Mouse (Mus musculus): ENCODE data around the gene Rbm20. TPM values are rescaled to one million over a fixed set of nuclear protein-coding genes. Genes with fewer than 3 reads are reported as not detected.

Gene Rbm20
- total and polyA plus RNA-seq, 2 experiments from 2014 or later = 1.4 to 3.4 TPM

GRCm38 (mm10) chr19:53660722-53661420, 16.2 kb upstream of the Rbm20 start:
- Histone ChIP-seq H3K4me2 (ENCODE audit: low read depth) (no peak overlapping the region), H3K36me3 (ENCODE audit: insufficient read depth) (no peaks in the 10 kb centered on the region), H3K9ac (no peak overlapping the region), H3K9me3 (ENCODE audit: low read length) (no peaks in the 10 kb centered on the region), H3K4me3 (ENCODE audit: low read depth, low read length) (no peak overlapping the region), H3K27ac (ENCODE audit: low read depth, low read length) (no peak overlapping the region), H3K4me1 (ENCODE audit: insufficient read depth) (no peaks in the 10 kb centered on the region), H3K27me3 (ENCODE audit: insufficient read depth, low read length) (no peaks in the 10 kb centered on the region)
- DNase-seq (no peak), ATAC-seq (no peak)
- no peak for TF ChIP-seq CTCF (IDR thresholded peaks at IDR 0.05; ENCODE audit: low read depth)
- WGBS = 89% methylated on average over 9 of the region's 9 CpGs

GRCm38 (mm10) chr19:53661938-53662722, 15.0 kb upstream of the Rbm20 start:
- ATAC-seq = no peak

GRCm38 (mm10) chr19:53664831-53665230, 12.3 kb upstream of the Rbm20 start:
- no peak for ATAC-seq
- Histone ChIP-seq H3K4me1 (ENCODE audit: insufficient read depth) (no peaks in the 10 kb centered on the region), H3K9me3 (ENCODE audit: low read length) (no peaks in the 10 kb centered on the region), H3K27ac (ENCODE audit: low read depth, low read length) (no peak overlapping the region), H3K4me3 (ENCODE audit: low read depth, low read length) (no peak overlapping the region), H3K4me2 (ENCODE audit: low read depth) (no peak overlapping the region), H3K27me3 (ENCODE audit: insufficient read depth, low read length) (no peaks in the 10 kb centered on the region), H3K9ac (no peak overlapping the region), H3K36me3 (ENCODE audit: insufficient read depth) (no peaks in the 10 kb centered on the region)
- no peak for DNase-seq
- TF ChIP-seq CTCF (IDR thresholded peaks at IDR 0.05; ENCODE audit: low read depth) = no peak
- 96% methylated on average over 9 of the region's 9 CpGs for WGBS

More at GRCm38 (mm10) chr19:53661938-53662722, 15.0 kb upstream of the Rbm20 start:
- no peaks in the 10 kb centered on the region for H3K9me3 ChIP-seq (ENCODE audit: low read length)
- DNase-seq = no peak
- no peaks in the 10 kb centered on the region for H3K27me3 ChIP-seq (ENCODE audit: insufficient read depth, low read length)
- WGBS = 40% methylated on average over 14 of the region's 14 CpGs
- no peak overlapping the region for H3K27ac ChIP-seq (ENCODE audit: low read depth, low read length)
- H3K4me3 ChIP-seq (ENCODE audit: low read depth, low read length) = no peak overlapping the region
- H3K4me2 ChIP-seq (ENCODE audit: low read depth) = no peak overlapping the region
- no peaks in the 10 kb centered on the region for H3K36me3 ChIP-seq (ENCODE audit: insufficient read depth)
- H3K9ac ChIP-seq = no peak overlapping the region
- TF ChIP-seq CTCF (IDR thresholded peaks at IDR 0.05; ENCODE audit: low read depth) = no peak
- H3K4me1 ChIP-seq (ENCODE audit: insufficient read depth) = no peaks in the 10 kb centered on the region

GRCm38 (mm10) chr19:53665391-53665790, 11.7 kb upstream of the Rbm20 start:
- no peak overlapping the region for H3K4me2 ChIP-seq (ENCODE audit: low read depth)
- ATAC-seq (no peak), DNase-seq (no peak)
- H3K27me3 ChIP-seq (ENCODE audit: insufficient read depth, low read length) = no peaks in the 10 kb centered on the region
- WGBS = 86% methylated on average over 4 of the region's 4 CpGs
- no peaks in the 10 kb centered on the region for H3K36me3 ChIP-seq (ENCODE audit: insufficient read depth)
- H3K9ac ChIP-seq = no peak overlapping the region
- H3K4me3 ChIP-seq (ENCODE audit: low read depth, low read length) = no peak overlapping the region
- no peak overlapping the region for H3K27ac ChIP-seq (ENCODE audit: low read depth, low read length)
- H3K9me3 ChIP-seq (ENCODE audit: low read length) = no peaks in the 10 kb centered on the region
- TF ChIP-seq CTCF (IDR thresholded peaks at IDR 0.05; ENCODE audit: low read depth) = no peak
- H3K4me1 ChIP-seq (ENCODE audit: insufficient read depth) = no peaks in the 10 kb centered on the region

- Histone ChIP-seq H3K27ac (ENCODE audit: low read depth, low read length) (no peak overlapping the region), H3K4me2 (ENCODE audit: low read depth) (no peak overlapping the region), H3K9ac (no peak overlapping the region), H3K36me3 (ENCODE audit: insufficient read depth) (no peaks in the 10 kb centered on the region), H3K9me3 (ENCODE audit: low read length) (no peaks in the 10 kb centered on the region), H3K4me1 (ENCODE audit: insufficient read depth) (no peaks in the 10 kb centered on the region), H3K27me3 (ENCODE audit: insufficient read depth, low read length) (no peaks in the 10 kb centered on the region), H3K4me3 (ENCODE audit: low read depth, low read length) (no peak overlapping the region)
- DNase-seq = no peak
- ATAC-seq = no peak
- 45% methylated on average over 8 of the region's 8 CpGs for WGBS
- TF ChIP-seq CTCF (IDR thresholded peaks at IDR 0.05; ENCODE audit: low read depth) = no peak
Measured at GRCm38 (mm10) chr19:53666708-53667107, 10.4 kb upstream of the Rbm20 start.

- no peak overlapping the region for H3K27ac ChIP-seq (ENCODE audit: low read depth, low read length)
- DNase-seq (no peak), ATAC-seq (no peak)
- TF ChIP-seq CTCF (IDR thresholded peaks at IDR 0.05; ENCODE audit: low read depth) = no peak
- no peak overlapping the region for H3K4me3 ChIP-seq (ENCODE audit: low read depth, low read length)
- H3K4me1 ChIP-seq (ENCODE audit: insufficient read depth) = no peaks in the 10 kb centered on the region
- H3K9me3 ChIP-seq (ENCODE audit: low read length) = no peaks in the 10 kb centered on the region
- H3K4me2 ChIP-seq (ENCODE audit: low read depth) = no peak overlapping the region
- H3K9ac ChIP-seq = no peak overlapping the region
- no peaks in the 10 kb centered on the region for H3K27me3 ChIP-seq (ENCODE audit: insufficient read depth, low read length)
- 89% methylated on average over 7 of the region's 7 CpGs for WGBS
- H3K36me3 ChIP-seq (ENCODE audit: insufficient read depth) = no peaks in the 10 kb centered on the region
Measured at GRCm38 (mm10) chr19:53668821-53669220, 8.3 kb upstream of the Rbm20 start.

- Histone ChIP-seq H3K9ac (no peak overlapping the region), H3K4me3 (ENCODE audit: low read depth, low read length) (no peak overlapping the region), H3K4me2 (ENCODE audit: low read depth) (no peak overlapping the region), H3K9me3 (ENCODE audit: low read length) (no peaks in the 10 kb centered on the region), H3K27ac (ENCODE audit: low read depth, low read length) (no peak overlapping the region), H3K36me3 (ENCODE audit: insufficient read depth) (no peaks in the 10 kb centered on the region), H3K4me1 (ENCODE audit: insufficient read depth) (no peaks in the 10 kb centered on the region), H3K27me3 (ENCODE audit: insufficient read depth, low read length) (peaks cover 6% of the 10 kb centered on the region; the same call in 1 of the 2 replicates)
- no peak for TF ChIP-seq CTCF (IDR thresholded peaks at IDR 0.05; ENCODE audit: low read depth)
- WGBS = 40% methylated on average over 12 of the region's 12 CpGs
- DNase-seq (no peak), ATAC-seq (no peak)
Measured at GRCm38 (mm10) chr19:53670625-53671141, 6.4 kb upstream of the Rbm20 start.

All from forebrain, postnatal 0 days (tissue).